Mouse (Mus musculus): ENCODE results near the gene Specc1. TPM values are rescaled to one million over a fixed set of nuclear protein-coding genes. Genes with fewer than 3 reads are reported as not detected.

The Specc1 gene
- polyA plus RNA-seq, 1 experiment: 2.1 TPM

DNA sequence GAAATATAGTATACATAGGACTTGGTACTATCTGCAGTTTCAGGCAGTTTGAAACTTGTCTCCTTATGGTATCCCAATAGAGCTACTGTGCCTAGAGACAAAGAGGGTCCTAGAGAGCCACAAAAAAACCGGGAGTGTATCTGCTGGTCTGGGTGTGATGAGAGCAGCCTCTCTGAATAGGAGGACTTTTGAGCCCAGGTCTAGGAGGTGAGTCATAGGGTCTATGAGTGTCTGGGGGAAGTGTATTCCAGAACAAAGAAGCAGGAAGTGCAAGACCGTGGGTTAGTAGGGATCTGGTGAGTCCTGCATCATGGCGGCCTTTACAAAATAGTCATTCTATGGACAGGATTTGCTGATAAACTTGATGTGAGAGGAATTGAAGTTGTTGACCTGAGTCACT lies 118.5 kb downstream of the Specc1 start:
- Histone ChIP-seq H3K4me3 (ENCODE audit: control insufficient read depth, insufficient read depth, low read length) (no peak overlapping the region), H3K36me3 (ENCODE audit: control insufficient read depth, insufficient read depth, low read length) (no peaks in the 10 kb centered on the region), H3K4me1 (replicated peaks; ENCODE audit: control insufficient read depth, insufficient read depth, low read length) (peaks cover 8% of the 10 kb centered on the region), H3K27ac (ENCODE audit: control insufficient read depth, insufficient read depth, low read length) (no peak overlapping the region), H3K27me3 (ENCODE audit: control insufficient read depth, insufficient read depth, low read length) (peaks cover 2% of the 10 kb centered on the region; the same call in 1 of the 2 replicates)
- WGBS: 89% methylated on average over 3 of the region's 3 CpGs
- no peak for DNase-seq
- TF ChIP-seq CTCF (IDR thresholded peaks at IDR 0.05; ENCODE audit: borderline replicate concordance, control insufficient read depth, extremely low read depth, insufficient read depth, low read length, poor library complexity) (no peak), POLR2A (IDR thresholded peaks at IDR 0.05; ENCODE audit: control insufficient read depth, extremely low read depth, insufficient read depth, low read length, poor library complexity) (no peak)

DNA sequence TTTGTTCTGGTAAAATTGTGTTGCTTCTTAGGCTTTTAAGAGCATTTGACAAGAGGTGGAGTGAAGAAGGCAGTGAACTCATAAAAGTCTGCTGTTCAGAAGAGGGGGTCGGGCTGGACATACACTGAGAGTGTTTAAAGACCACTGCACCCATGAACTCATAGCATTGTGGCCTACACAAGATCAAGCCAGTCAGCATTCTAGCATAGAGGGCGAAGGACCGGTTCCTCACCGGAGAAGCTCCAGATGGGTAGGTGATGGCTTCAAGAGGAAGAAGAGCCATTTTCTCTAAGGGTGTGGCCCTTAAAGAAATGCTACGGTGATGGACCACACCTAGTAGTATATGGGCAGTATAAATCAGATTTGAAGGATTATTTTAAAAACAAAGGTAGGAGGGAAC lies 119.0 kb downstream of the Specc1 start:
- H3K27ac ChIP-seq (ENCODE audit: control insufficient read depth, insufficient read depth, low read length): no peak overlapping the region
- H3K4me1 ChIP-seq (replicated peaks; ENCODE audit: control insufficient read depth, insufficient read depth, low read length): peaks cover 8% of the 10 kb centered on the region
- WGBS: 95% methylated on average over 5 of the region's 5 CpGs
- TF ChIP-seq CTCF (IDR thresholded peaks at IDR 0.05; ENCODE audit: borderline replicate concordance, control insufficient read depth, extremely low read depth, insufficient read depth, low read length, poor library complexity) (no peak), POLR2A (IDR thresholded peaks at IDR 0.05; ENCODE audit: control insufficient read depth, extremely low read depth, insufficient read depth, low read length, poor library complexity) (no peak)
- H3K4me3 ChIP-seq (ENCODE audit: control insufficient read depth, insufficient read depth, low read length): no peak overlapping the region
- no peaks in the 10 kb centered on the region for H3K36me3 ChIP-seq (ENCODE audit: control insufficient read depth, insufficient read depth, low read length)
- peaks cover 2% of the 10 kb centered on the region; the same call in 1 of the 2 replicates for H3K27me3 ChIP-seq (ENCODE audit: control insufficient read depth, insufficient read depth, low read length)
- DNase-seq: no peak

DNA sequence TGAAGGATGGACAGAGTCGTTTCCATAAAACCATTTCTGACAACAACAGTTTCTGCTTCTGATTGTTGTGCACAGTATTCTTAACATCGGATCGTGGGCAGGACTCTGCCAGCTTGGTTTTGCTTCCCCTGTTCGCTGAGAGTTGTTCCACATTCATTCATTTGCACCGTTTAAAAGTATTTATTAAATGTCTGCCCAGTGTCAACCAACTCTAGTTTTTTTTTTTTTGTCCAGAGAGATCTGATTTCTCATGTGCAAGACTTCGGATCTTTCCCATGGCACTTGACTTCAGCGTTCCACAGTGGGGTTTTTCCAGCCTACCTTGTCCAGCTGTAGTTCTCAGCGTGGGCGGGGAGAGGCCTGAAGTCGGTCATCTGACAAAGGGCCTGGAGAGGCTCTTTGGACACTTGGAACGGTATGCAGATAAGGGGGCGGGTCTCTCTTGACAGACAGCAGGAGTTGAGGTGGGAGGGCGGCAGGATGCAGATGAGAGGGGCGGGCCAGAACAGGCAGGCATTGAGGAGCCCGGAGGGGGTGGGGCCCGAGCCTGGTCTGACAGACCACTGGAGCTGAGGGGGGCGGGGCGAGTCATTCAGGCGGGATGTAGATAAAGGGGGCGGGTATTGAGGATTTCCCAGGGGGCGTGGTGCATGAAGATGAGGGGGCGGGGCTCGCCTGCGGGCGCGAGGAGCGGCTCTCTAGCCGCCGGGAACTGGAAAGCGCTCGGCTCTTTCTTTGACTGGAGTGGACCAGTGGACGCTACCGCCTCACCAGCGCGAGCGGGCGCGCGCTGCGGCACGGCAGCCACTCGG lies 120.0 kb downstream of the Specc1 start:
- Histone ChIP-seq H3K36me3 (ENCODE audit: control insufficient read depth, insufficient read depth, low read length) (no peaks in the 10 kb centered on the region), H3K27me3 (ENCODE audit: control insufficient read depth, insufficient read depth, low read length) (peaks cover 2% of the 10 kb centered on the region; the same call in 1 of the 2 replicates), H3K27ac (ENCODE audit: control insufficient read depth, insufficient read depth, low read length) (no peak overlapping the region), H3K4me1 (replicated peaks; ENCODE audit: control insufficient read depth, insufficient read depth, low read length) (peaks cover 8% of the 10 kb centered on the region), H3K4me3 (ENCODE audit: control insufficient read depth, insufficient read depth, low read length) (peak overlapping the region; percentile 48)
- DNase-seq: peak; percentile 83
- no peak for TF ChIP-seq POLR2A (IDR thresholded peaks at IDR 0.05; ENCODE audit: control insufficient read depth, extremely low read depth, insufficient read depth, low read length, poor library complexity)
- TF ChIP-seq CTCF (IDR thresholded peaks at IDR 0.05; ENCODE audit: borderline replicate concordance, control insufficient read depth, extremely low read depth, insufficient read depth, low read length, poor library complexity): no peak
- 13% methylated on average over 42 of the region's 42 CpGs for WGBS

DNA sequence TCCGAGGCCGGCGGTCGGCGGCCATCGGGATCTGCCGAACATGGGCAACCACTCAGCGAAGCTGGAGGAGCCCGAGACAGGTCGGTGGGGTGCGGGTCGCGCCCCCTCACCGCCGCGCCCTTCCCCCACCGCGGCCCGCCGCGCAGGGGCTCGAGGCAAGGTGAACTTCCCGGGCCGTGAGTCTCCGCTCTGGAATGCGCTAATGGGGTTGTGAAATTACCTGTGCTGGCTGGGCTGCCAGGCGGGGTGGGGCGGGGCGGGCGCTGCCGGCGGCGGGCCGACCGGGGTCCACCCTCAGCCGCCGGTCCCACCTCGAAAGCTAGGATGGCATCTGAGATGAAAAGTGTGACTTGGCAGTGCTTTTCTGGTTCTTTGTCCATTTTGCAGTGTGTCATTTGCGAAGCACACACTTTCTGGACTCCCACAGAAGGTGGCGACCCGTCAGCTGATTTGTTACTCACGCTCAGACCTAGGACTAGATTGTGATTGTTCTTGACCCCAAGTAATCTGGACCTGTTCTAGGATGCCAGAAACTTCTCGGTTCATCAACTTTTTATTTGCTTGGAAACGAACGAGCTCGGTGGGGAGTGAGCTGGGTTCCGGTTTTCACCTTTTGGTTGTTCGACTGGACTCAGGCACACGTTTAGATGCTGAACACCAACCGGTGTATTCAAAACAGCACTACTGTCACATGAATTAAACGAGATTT lies 120.7 kb downstream of the Specc1 start:
- no peak for TF ChIP-seq POLR2A (IDR thresholded peaks at IDR 0.05; ENCODE audit: control insufficient read depth, extremely low read depth, insufficient read depth, low read length, poor library complexity)
- TF ChIP-seq CTCF (IDR thresholded peaks at IDR 0.05; ENCODE audit: borderline replicate concordance, control insufficient read depth, extremely low read depth, insufficient read depth, low read length, poor library complexity): no peak
- DNase-seq: no peak
- 2% methylated on average over 51 of the region's 51 CpGs for WGBS

DNA sequence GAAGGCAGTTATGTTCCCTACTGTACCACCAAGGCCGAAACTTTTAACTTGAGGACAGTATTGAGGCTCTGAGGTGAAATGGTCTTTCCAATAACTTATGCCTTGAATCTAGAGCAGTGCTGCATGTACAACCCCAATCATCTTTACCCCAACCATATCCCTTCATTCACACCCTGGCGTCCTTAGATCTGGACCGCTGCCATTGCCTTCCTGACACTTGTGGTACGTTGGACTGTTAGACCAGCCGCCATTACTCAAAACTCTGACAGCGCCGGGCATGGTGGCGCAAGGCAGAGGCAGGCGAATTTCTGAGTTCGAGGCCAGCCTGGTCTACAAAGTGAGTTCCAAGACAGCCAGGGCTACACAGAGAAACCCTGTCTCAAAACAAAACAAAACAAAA lies 121.8 kb downstream of the Specc1 start:
- Histone ChIP-seq H3K4me1 (replicated peaks; ENCODE audit: control insufficient read depth, insufficient read depth, low read length) (peaks cover 8% of the 10 kb centered on the region), H3K27ac (ENCODE audit: control insufficient read depth, insufficient read depth, low read length) (no peak overlapping the region), H3K4me3 (ENCODE audit: control insufficient read depth, insufficient read depth, low read length) (no peak overlapping the region), H3K27me3 (ENCODE audit: control insufficient read depth, insufficient read depth, low read length) (peaks cover 2% of the 10 kb centered on the region; the same call in 1 of the 2 replicates), H3K36me3 (ENCODE audit: control insufficient read depth, insufficient read depth, low read length) (no peaks in the 10 kb centered on the region)
- TF ChIP-seq CTCF (IDR thresholded peaks at IDR 0.05; ENCODE audit: borderline replicate concordance, control insufficient read depth, extremely low read depth, insufficient read depth, low read length, poor library complexity) (no peak), POLR2A (IDR thresholded peaks at IDR 0.05; ENCODE audit: control insufficient read depth, extremely low read depth, insufficient read depth, low read length, poor library complexity) (no peak)
- no peak for DNase-seq
- 94% methylated on average over 10 of the region's 10 CpGs for WGBS

More for the DNA sequence above, 120.7 kb downstream of the Specc1 start:
- H3K4me3 ChIP-seq (ENCODE audit: control insufficient read depth, insufficient read depth, low read length): peak overlapping the region; percentile 48
- no peaks in the 10 kb centered on the region for H3K36me3 ChIP-seq (ENCODE audit: control insufficient read depth, insufficient read depth, low read length)
- H3K27ac ChIP-seq (ENCODE audit: control insufficient read depth, insufficient read depth, low read length): no peak overlapping the region
- peaks cover 2% of the 10 kb centered on the region; the same call in 1 of the 2 replicates for H3K27me3 ChIP-seq (ENCODE audit: control insufficient read depth, insufficient read depth, low read length)
- H3K4me1 ChIP-seq (replicated peaks; ENCODE audit: control insufficient read depth, insufficient read depth, low read length): peaks cover 8% of the 10 kb centered on the region

DNA sequence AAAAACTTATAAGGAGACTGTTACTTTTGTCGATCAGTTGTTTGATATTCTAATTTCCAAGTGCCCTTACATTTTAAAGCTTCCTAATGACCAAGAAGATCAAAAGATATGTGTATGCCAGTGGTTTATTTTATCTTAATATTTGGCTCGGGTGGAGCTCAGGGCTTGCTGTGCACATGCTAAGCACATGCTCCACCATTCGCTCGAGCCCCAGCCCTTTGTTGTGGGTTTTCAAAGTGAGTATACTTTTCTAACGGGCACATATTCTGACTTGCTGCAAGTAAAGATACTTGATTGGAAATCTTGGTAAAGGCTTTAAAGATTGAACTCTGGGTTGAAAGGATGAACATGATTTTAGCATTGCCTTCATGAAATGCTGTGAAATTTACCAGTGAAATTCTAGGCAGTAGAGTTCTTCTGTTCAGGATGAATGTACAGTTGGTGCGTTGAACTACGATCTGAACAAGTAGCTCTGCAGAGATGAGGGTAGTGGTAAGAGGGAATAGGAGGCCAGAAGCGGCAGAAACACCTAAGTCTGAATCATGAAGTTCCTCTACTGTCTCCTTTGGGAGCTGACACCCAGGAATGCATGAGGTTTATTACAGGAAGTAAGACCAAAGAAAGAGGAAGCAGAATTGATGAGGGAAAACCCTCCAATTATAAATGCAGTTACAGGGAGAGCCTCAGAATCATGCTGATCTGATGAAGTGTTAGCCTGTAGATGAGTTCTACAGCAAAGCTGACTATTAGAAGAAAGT lies 122.7 kb downstream of the Specc1 start:
- WGBS: 21% methylated on average over 8 of the region's 8 CpGs
- H3K4me3 ChIP-seq (ENCODE audit: control insufficient read depth, insufficient read depth, low read length): no peak overlapping the region
- H3K4me1 ChIP-seq (replicated peaks; ENCODE audit: control insufficient read depth, insufficient read depth, low read length): peaks cover 8% of the 10 kb centered on the region
- DNase-seq: peak; percentile 29
- TF ChIP-seq POLR2A (IDR thresholded peaks at IDR 0.05; ENCODE audit: control insufficient read depth, extremely low read depth, insufficient read depth, low read length, poor library complexity): no peak
- TF ChIP-seq CTCF (IDR thresholded peaks at IDR 0.05; ENCODE audit: borderline replicate concordance, control insufficient read depth, extremely low read depth, insufficient read depth, low read length, poor library complexity): no peak
- no peak overlapping the region for H3K27ac ChIP-seq (ENCODE audit: control insufficient read depth, insufficient read depth, low read length)
- H3K27me3 ChIP-seq (ENCODE audit: control insufficient read depth, insufficient read depth, low read length): peaks cover 2% of the 10 kb centered on the region; the same call in 1 of the 2 replicates
- H3K36me3 ChIP-seq (ENCODE audit: control insufficient read depth, insufficient read depth, low read length): no peaks in the 10 kb centered on the region
